Mouse (Mus musculus) heart, adult 2 months (tissue): ENCODE measurements at regions not wholly inside any gene's neighbourhood (a gene's known extent, or its start where the extent isn't known, plus 50 kb on each side); places are given as distances from the start of the nearest gene placed in this dataset.

Source experiments
- CTCF ChIP-seq: fragments of 200-600 bp; IDR thresholded peaks from 2 replicates; pipeline ENCODE4 v1.8.1; 2022; ENCODE audit warnings: antibody characterized with exemption, mild to moderate bottlenecking, moderate library complexity
- POLR2A ChIP-seq: fragments of 200-500 bp; IDR thresholded peaks from 2 replicates; pipeline ENCODE4 v1.6.1; 2011; ENCODE audit warnings: mild to moderate bottlenecking, low read depth, low read length, control low read depth; ENCODE audit not compliant: insufficient read depth

DNA sequence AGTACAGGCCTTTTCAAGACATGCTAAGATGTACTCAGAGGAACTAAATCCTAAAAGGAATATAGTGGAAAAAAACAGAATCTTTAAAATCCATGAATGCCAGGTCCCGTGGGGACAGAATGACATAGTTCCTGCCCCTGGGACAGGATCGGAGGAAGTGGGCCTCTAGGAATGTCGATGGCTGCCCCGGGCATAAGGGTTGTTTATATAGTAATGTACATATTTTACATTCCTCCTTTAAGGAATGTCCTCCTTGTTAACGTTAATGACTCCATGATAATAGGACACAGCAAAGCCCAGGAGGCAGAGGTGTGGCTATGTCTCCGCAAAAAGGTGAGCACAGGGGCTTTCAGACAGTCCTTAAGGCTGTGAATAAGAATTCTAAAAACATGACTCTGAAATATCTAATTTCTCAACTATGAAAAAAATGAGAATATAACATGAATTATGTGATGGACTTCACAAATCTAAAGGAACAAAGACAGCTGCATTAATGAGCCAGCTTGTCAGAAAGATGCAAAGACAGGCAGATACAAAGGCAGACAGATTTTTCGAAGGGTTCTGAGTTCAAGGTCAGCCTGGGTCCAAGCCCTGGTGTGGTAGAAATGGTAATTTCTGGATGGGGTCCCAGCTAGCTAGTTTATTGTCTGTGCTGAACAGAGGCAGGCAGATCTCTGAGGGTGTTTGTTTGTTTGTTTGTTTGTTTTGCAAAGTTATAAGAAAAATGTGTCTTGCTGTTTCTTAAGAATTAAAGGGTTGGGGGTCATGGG lies 111.3 kb upstream of the Pcgf5 start:
- TF ChIP-seq POLR2A (no peak), CTCF (no peak)
